Mouse (Mus musculus): ENCODE measurements around the gene Spats2l. TPM values are rescaled to one million over a fixed set of nuclear protein-coding genes. Genes with fewer than 3 reads are reported as not detected.
A peak's percentile ranks its signal among the peaks of the same experiment; 100 is the strongest.

Gene Spats2l
- polyA plus RNA-seq (2012; rRNA removed), result 2.2 and 2.8 TPM in 2 replicates
- 7.6 and 9.9 TPM in 2 replicates for polyA plus RNA-seq (2014; fragmentation: Nextera tagmentation; extraction: Ambion mirVana)

- Histone ChIP-seq H3K4me1 (replicated peaks; ENCODE audit: control insufficient read depth in 2 of 2, insufficient read depth in 2 of 2, low read length in 1 of 2) (0 out of 4 replicates have a peak, but pooled peaks cover 0 to 2% of the 10 kb centered on the region in 2 experiments), H3K36me3 (replicated peaks; ENCODE audit: control insufficient read depth, insufficient read depth, low read depth) (no peaks in the 10 kb centered on the region), H3K4me2 (ENCODE audit: low read depth) (peak within 1 kb of the TSS; percentile 52), H3K27me3 (ENCODE audit: control insufficient read depth, insufficient read depth, low read length) (peaks cover 27% of the 10 kb centered on the region), H3K27ac (no peak within 1 kb of the TSS), H3K9ac (replicated peaks) (no peak within 1 kb of the TSS; the same call in 1 of the 2 replicates), H3K4me3 (ENCODE audit: insufficient read depth in 1 of 2, low read depth in 2 of 2, low read length in 2 of 2) (peak within 1 kb of the TSS; percentile 54 to 58), H3K9me3 (ENCODE audit: control insufficient read depth, low read length) (no peaks in the 10 kb centered on the region)
- ATAC-seq (ENCODE audit: insufficient read depth), result peak; percentile 8; the same call in 1 of the 2 replicates
- DNase-seq (ENCODE audit: low read depth in 3 of 3, low spot score in 3 of 3), result no peak
- WGBS (ENCODE audit: insufficient replicate concordance), result 2% methylated on average over 22 of the region's 22 CpGs
- TF ChIP-seq EP300 (IDR thresholded peaks at IDR 0.05; ENCODE audit: low read depth) (no peak), CTCF (IDR thresholded peaks at IDR 0.05; ENCODE audit: low read depth) (no peak)
These were observed at the start of gene Spats2l for GRCm38 (mm10) chr1:57774001-57774667. Spats2l (plus strand) TSS chr1:57774162.

GRCm38 (mm10) chr1:57725268-57725667 is 48.7 kb upstream of the Spats2l start:
- Histone ChIP-seq H3K4me1 (replicated peaks; ENCODE audit: control insufficient read depth in 2 of 2, insufficient read depth in 2 of 2, low read length in 1 of 2) (no peaks in the 10 kb centered on the region), H3K4me3 (ENCODE audit: insufficient read depth in 1 of 2, low read depth in 2 of 2, low read length in 2 of 2) (no peak overlapping the region), H3K9ac (replicated peaks) (no peak overlapping the region), H3K4me2 (ENCODE audit: low read depth) (no peak overlapping the region), H3K27me3 (ENCODE audit: control insufficient read depth, insufficient read depth, low read length) (no peaks in the 10 kb centered on the region), H3K9me3 (ENCODE audit: control insufficient read depth, low read length) (no peaks in the 10 kb centered on the region), H3K27ac (no peak overlapping the region), H3K36me3 (replicated peaks; ENCODE audit: control insufficient read depth, insufficient read depth, low read depth) (no peaks in the 10 kb centered on the region)
- ATAC-seq (ENCODE audit: insufficient read depth) (no peak), DNase-seq (ENCODE audit: low read depth in 3 of 3, low spot score in 3 of 3) (no peak)
- WGBS (ENCODE audit: insufficient replicate concordance), result 60% methylated on average over 5 of the region's 5 CpGs
- TF ChIP-seq EP300 (IDR thresholded peaks at IDR 0.05; ENCODE audit: low read depth) (no peak), CTCF (IDR thresholded peaks at IDR 0.05; ENCODE audit: low read depth) (no peak)

- ATAC-seq (ENCODE audit: insufficient read depth), result no peak
- DNase-seq (ENCODE audit: low read depth in 3 of 3, low spot score in 3 of 3), result no peak
- Histone ChIP-seq H3K9me3 (ENCODE audit: control insufficient read depth, low read length) (no peaks in the 10 kb centered on the region), H3K4me3 (ENCODE audit: insufficient read depth in 1 of 2, low read depth in 2 of 2, low read length in 2 of 2) (no peak overlapping the region), H3K27me3 (ENCODE audit: control insufficient read depth, insufficient read depth, low read length) (no peaks in the 10 kb centered on the region), H3K4me2 (ENCODE audit: low read depth) (no peak overlapping the region), H3K4me1 (replicated peaks; ENCODE audit: control insufficient read depth in 2 of 2, insufficient read depth in 2 of 2, low read length in 1 of 2) (no peaks in the 10 kb centered on the region), H3K9ac (replicated peaks) (no peak overlapping the region), H3K27ac (no peak overlapping the region), H3K36me3 (replicated peaks; ENCODE audit: control insufficient read depth, insufficient read depth, low read depth) (no peaks in the 10 kb centered on the region)
- TF ChIP-seq CTCF (IDR thresholded peaks at IDR 0.05; ENCODE audit: low read depth), result no peak
- no peak for TF ChIP-seq EP300 (IDR thresholded peaks at IDR 0.05; ENCODE audit: low read depth)
- 54% methylated on average over 4 of the region's 4 CpGs for WGBS (ENCODE audit: insufficient replicate concordance)
These were observed 38.1 kb upstream of the Spats2l start for GRCm38 (mm10) chr1:57735877-57736276.

GRCm38 (mm10) chr1:57741740-57742139 is 32.2 kb upstream of the Spats2l start:
- TF ChIP-seq CTCF (IDR thresholded peaks at IDR 0.05; ENCODE audit: low read depth), result no peak
- no peak for TF ChIP-seq EP300 (IDR thresholded peaks at IDR 0.05; ENCODE audit: low read depth)
- peaks cover 0 to 3% of the 10 kb centered on the region in 2 experiments; a peak in 1 of 4 replicates for H3K4me1 ChIP-seq (replicated peaks; ENCODE audit: control insufficient read depth in 2 of 2, insufficient read depth in 2 of 2, low read length in 1 of 2)
- WGBS (ENCODE audit: insufficient replicate concordance), result 67% methylated on average over 8 of the region's 8 CpGs
- no peak for ATAC-seq (ENCODE audit: insufficient read depth)
- no peak overlapping the region for H3K9ac ChIP-seq (replicated peaks)
- H3K27me3 ChIP-seq (ENCODE audit: control insufficient read depth, insufficient read depth, low read length), result no peaks in the 10 kb centered on the region
- no peaks in the 10 kb centered on the region for H3K9me3 ChIP-seq (ENCODE audit: control insufficient read depth, low read length)
- no peak overlapping the region for H3K4me3 ChIP-seq (ENCODE audit: insufficient read depth in 1 of 2, low read depth in 2 of 2, low read length in 2 of 2)
- H3K27ac ChIP-seq, result no peak overlapping the region
- DNase-seq (ENCODE audit: low read depth in 3 of 3, low spot score in 3 of 3), result no peak
- no peaks in the 10 kb centered on the region for H3K36me3 ChIP-seq (replicated peaks; ENCODE audit: control insufficient read depth, insufficient read depth, low read depth)
- H3K4me2 ChIP-seq (ENCODE audit: low read depth), result no peak overlapping the region

- no peaks in the 10 kb centered on the region for H3K27me3 ChIP-seq (ENCODE audit: control insufficient read depth, insufficient read depth, low read length)
- no peaks in the 10 kb centered on the region for H3K36me3 ChIP-seq (replicated peaks; ENCODE audit: control insufficient read depth, insufficient read depth, low read depth)
- H3K4me3 ChIP-seq (ENCODE audit: insufficient read depth in 1 of 2, low read depth in 2 of 2, low read length in 2 of 2), result no peak overlapping the region
- DNase-seq (ENCODE audit: low read depth in 3 of 3, low spot score in 3 of 3) (peak; percentile 9 to 25 (median 12)), ATAC-seq (ENCODE audit: insufficient read depth) (peak; percentile 31; the same call in 1 of the 2 replicates)
- no peak overlapping the region for H3K27ac ChIP-seq
- no peak overlapping the region for H3K9ac ChIP-seq (replicated peaks)
- no peaks in the 10 kb centered on the region for H3K9me3 ChIP-seq (ENCODE audit: control insufficient read depth, low read length)
- TF ChIP-seq EP300 (IDR thresholded peaks at IDR 0.05; ENCODE audit: low read depth) (no peak), CTCF (IDR thresholded peaks at IDR 0.05; ENCODE audit: low read depth) (no peak)
- whole genome bisulfite sequencing (ENCODE audit: insufficient replicate concordance), result 57% methylated on average over 2 of the region's 2 CpGs
- peaks cover 0 to 3% of the 10 kb centered on the region in 2 experiments; a peak in 1 of 4 replicates for H3K4me1 ChIP-seq (replicated peaks; ENCODE audit: control insufficient read depth in 2 of 2, insufficient read depth in 2 of 2, low read length in 1 of 2)
- no peak overlapping the region for H3K4me2 ChIP-seq (ENCODE audit: low read depth)
These were observed 31.7 kb upstream of the Spats2l start for GRCm38 (mm10) chr1:57742266-57742665.

All from liver, embryonic 14.5 days (tissue).